Mouse (Mus musculus) central nervous system, embryonic 18 days (tissue): ENCODE results near the gene Arhgap29. TPM values are rescaled to one million over a fixed set of nuclear protein-coding genes. Genes with fewer than 3 reads are reported as not detected.

Experiments
- polyA plus RNA-seq: library from polyadenylated mRNA; depleted of rRNA; stranded (reverse); fragments of >200 nt; gene quantifications from 2 replicates; pipeline ENCODE4 v1.2.3, GENCODE M21; 2012; rRNA removed

Arhgap29 gene
- polyA plus RNA-seq: 19.8 and 21.9 TPM in 2 replicates

DNA sequence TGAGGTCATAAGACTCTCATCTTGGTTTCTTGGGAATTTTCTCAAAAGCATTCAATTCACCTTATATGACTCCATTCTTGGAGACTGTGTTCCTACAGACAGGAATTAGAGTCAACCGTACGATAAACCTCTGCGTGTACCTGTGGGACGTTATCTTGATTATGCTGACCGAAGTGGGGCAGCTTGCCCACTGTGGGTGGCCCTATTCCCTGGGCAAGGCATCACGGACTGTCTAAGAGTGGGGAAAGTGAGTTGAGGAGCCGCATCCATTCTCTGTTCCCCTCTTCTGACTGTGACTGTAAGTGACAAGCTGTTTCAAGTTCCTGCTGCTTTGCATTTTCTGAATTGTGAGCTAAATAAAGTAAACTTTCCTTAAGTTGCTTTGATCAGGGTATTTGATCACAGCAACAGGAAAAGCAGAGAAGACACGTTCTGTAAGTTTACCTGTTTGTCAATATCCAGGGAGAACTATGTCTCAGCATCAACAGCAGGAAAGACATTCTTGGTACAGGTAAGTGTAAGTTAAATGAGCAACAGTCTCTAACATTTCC is at the start of gene Arhgap29:
Gene Arhgap29, plus strand, starts transcription at position 501 of the 551 bp plus-strand sequence.

DNA sequence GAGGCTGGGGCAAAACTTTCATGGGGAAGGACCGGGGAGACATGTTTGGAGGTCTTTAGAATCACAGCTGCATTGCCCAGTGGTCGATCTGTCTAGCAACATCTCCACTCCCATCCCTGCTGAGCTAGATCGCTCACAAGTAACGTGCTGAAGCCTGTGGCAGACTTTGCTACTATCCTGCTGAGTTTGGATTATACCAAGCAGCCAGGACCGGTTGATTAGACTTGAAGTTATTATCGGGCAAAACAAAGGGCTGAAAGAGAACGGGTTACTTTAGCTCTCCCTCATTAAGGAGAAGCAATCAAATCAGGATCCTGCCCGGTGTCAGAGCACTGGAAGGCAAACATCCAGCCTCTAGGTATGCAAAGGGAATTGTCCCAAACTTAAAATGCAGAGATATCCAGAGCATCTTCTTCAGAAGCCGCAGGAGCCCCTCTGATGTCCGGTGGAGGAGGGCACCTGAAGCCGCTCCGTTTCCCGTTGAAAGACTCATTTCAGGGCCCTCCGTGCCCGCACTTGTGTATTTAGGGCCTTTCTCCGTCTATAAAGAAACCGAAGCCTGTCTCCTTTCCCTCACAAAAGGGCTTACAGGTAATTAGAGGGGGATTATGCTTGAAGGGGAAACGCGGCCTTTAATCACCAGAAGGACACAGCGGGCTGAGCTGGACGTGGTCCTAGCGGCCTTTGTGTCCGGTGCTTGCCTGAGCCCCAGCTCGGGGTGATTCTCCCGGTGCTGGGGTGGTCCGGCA is 91.6 kb downstream of the Arhgap29 start, which contains the start of gene Abca4:
Gene Abca4, plus strand, starts transcription at position 645 of the 749 bp plus-strand sequence.

Other genes starting within 250 kb of the Arhgap29 start
- gene F3, start 229.0 kb upstream of the Arhgap29 start, polyA plus RNA-seq: 10.9 and 11.5 TPM in 2 replicates
- 23.1 and 24.7 TPM in 2 replicates for gene Abcd3, start 137.2 kb upstream of the Arhgap29 start, polyA plus RNA-seq
- gene Abca4, start 91.9 kb downstream of the Arhgap29 start, polyA plus RNA-seq: 2.3 and 4.1 TPM in 2 replicates